Mouse (Mus musculus) MEL (cell line): ENCODE measurements at regions not wholly inside any gene's neighbourhood (a gene's known extent, or its start where the extent isn't known, plus 50 kb on each side); places are given as distances from the start of the nearest gene placed in this dataset.

Experiments
- CTCF ChIP-seq, 3 experiments: IDR thresholded peaks in 2 of 3; conservative IDR thresholded peaks in 1 of 3; 2 replicates each; pipeline ENCODE4 v1.5.1; 2011 to 2012; ENCODE audit warnings: low read length in 3 of 3, low read depth in 2 of 3, mild to moderate bottlenecking in 2 of 3, improper control_type of control experiment in 1 of 3, inconsistent platforms in 1 of 3, mixed read lengths in 1 of 3, moderate library complexity in 1 of 3; ENCODE audit not compliant: control insufficient read depth in 1 of 3, insufficient read depth in 1 of 3, poor library complexity in 1 of 3, severe bottlenecking in 1 of 3
- EP300 ChIP-seq, 2 experiments: IDR thresholded peaks; 2 replicates each; pipeline ENCODE4 v1.6.1; 2011; ENCODE audit warnings: improper control_type of control experiment in 2 of 2, low read length in 2 of 2, low read depth in 1 of 2, mild to moderate bottlenecking in 1 of 2
- NRF1 ChIP-seq: IDR thresholded peaks from 2 replicates; pipeline ENCODE4 v1.6.1; 2014; ENCODE audit warnings: low read depth, mild to moderate bottlenecking, inconsistent platforms, low read length, improper control_type of control experiment, moderate library complexity; ENCODE audit not compliant: poor library complexity, insufficient read depth, severe bottlenecking
- POLR2A ChIP-seq, 2 experiments: IDR thresholded peaks; 2 replicates each; pipeline ENCODE4 v1.6.1; 2011 to 2012; ENCODE audit warnings: low read length in 2 of 2, mild to moderate bottlenecking in 2 of 2, control low read depth in 1 of 2, improper control_type of control experiment in 1 of 2, low read depth in 1 of 2, moderate library complexity in 1 of 2; ENCODE audit not compliant: control insufficient read depth in 1 of 2, insufficient read depth in 1 of 2, poor library complexity in 1 of 2
- USF2 ChIP-seq, 2 experiments: IDR thresholded peaks; 2 replicates each; pipeline ENCODE4 v1.6.1; 2011 to 2012; ENCODE audit warnings: improper control_type of control experiment in 2 of 2, low read length in 2 of 2, borderline replicate concordance in 1 of 2, inconsistent platforms in 1 of 2, low read depth in 1 of 2, mild to moderate bottlenecking in 1 of 2; ENCODE audit not compliant: insufficient read depth in 1 of 2

- TF ChIP-seq CTCF (IDR thresholded peaks at IDR 0.05 in 2 of 3, conservative IDR thresholded peaks at IDR 0.05 in 1 of 3; ENCODE audit: control insufficient read depth in 1 of 3, insufficient read depth in 1 of 3, low read depth in 2 of 3, low read length in 3 of 3, poor library complexity in 1 of 3, severe bottlenecking in 1 of 3) (no peak), EP300 (IDR thresholded peaks at IDR 0.05; ENCODE audit: low read depth in 1 of 2, low read length in 2 of 2) (no peak), NRF1 (no peak), USF2 (IDR thresholded peaks at IDR 0.05; ENCODE audit: borderline replicate concordance in 1 of 2, insufficient read depth in 1 of 2, low read depth in 1 of 2, low read length in 2 of 2) (no peak), POLR2A (IDR thresholded peaks at IDR 0.05; ENCODE audit: control insufficient read depth in 1 of 2, insufficient read depth in 1 of 2, low read depth in 1 of 2, low read length in 2 of 2, poor library complexity in 1 of 2) (no peak)
Observed at GRCm38 (mm10) chr12:32632935-32633334, 186.4 kb upstream of the Nampt start.
